Mouse (Mus musculus): ENCODE data around the gene Atp2a2. TPM values are rescaled to one million over a fixed set of nuclear protein-coding genes. Genes with fewer than 3 reads are reported as not detected.

Atp2a2 gene
- total RNA-seq, 2 experiments from 2014 or later: 447 to 563 TPM

GRCm38 (mm10) chr5:122412826-122413225 lies 89.2 kb downstream of the Atp2a2 start:
- no peak for DNase-seq (ENCODE audit: low spot score)

- no peak for DNase-seq (ENCODE audit: low spot score)
Observed at GRCm38 (mm10) chr5:122411892-122412291, 90.1 kb downstream of the Atp2a2 start.

GRCm38 (mm10) chr5:122409692-122410645 lies 92.1 kb downstream of the Atp2a2 start:
- no peak for DNase-seq (ENCODE audit: low spot score)

- no peak for DNase-seq (ENCODE audit: low spot score)
Observed at GRCm38 (mm10) chr5:122405537-122405936, 96.5 kb downstream of the Atp2a2 start.

Other genes with a start within 250 kb of the Atp2a2 start
- 1 to 10 TPM; 1.3 to 2.0 TPM for gene Tctn1, start 237.8 kb downstream of the Atp2a2 start, total RNA-seq (2021)
- 10 to 100 TPM; 91.6 to 96.4 TPM for gene Pptc7, start 217.9 kb downstream of the Atp2a2 start, total RNA-seq (2021)
- gene Rad9b, start 148.0 kb downstream of the Atp2a2 start, total RNA-seq (2021): under 1 TPM; 0.27 to 0.69 TPM
- gene Vps29, start 147.9 kb downstream of the Atp2a2 start, total RNA-seq (2021): 10 to 100 TPM; 43.7 to 48.5 TPM
- 10 to 100 TPM; 32.8 to 35.3 TPM for gene Gpn3, start 130.3 kb downstream of the Atp2a2 start, total RNA-seq (2021)
- gene Fam216a, start 129.9 kb downstream of the Atp2a2 start, total RNA-seq (2021): 1 to 10 TPM; 4.5 to 5.4 TPM
- 10 to 100 TPM; 54.0 to 63.0 TPM for gene Arpc3, start 110.3 kb downstream of the Atp2a2 start, total RNA-seq (2021)
- gene Anapc7, start 80.5 kb downstream of the Atp2a2 start, total RNA-seq (2021): 10 to 100 TPM; 14.9 to 16.0 TPM
- 1 to 10 TPM; 3.4 to 4.7 TPM for gene Ift81, start 112.3 kb upstream of the Atp2a2 start, total RNA-seq (2021)
- 1 to 10 TPM; 1.3 to 1.5 TPM for gene P2rx7, start 141.7 kb upstream of the Atp2a2 start, total RNA-seq (2021)
- 1 to 10 TPM; 3.8 to 5.3 TPM for gene P2rx4, start 205.3 kb upstream of the Atp2a2 start, total RNA-seq (2021)